Mouse (Mus musculus): ENCODE data around the gene Gm10203.

DNA sequence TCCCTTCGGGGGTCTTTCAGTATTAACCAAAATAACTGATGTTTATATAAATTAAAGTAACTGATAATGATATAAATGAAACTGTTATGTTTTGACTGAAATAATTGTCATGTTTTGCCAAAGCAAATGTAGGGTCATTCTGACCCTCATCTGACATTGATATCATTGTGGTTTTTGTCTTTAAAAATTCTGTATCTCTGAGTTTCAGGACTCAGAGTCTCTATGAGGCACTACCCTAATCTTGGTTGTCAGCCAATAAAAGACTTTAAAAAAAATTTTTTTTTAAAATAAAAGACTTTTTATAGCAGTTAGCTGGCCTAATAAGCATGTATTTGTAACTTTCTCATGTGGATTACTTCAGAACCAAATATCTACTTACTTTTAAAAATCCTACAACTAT, 37.7 kb downstream of the Gm10203 start:
- TF ChIP-seq POLR2A (IDR thresholded peaks at IDR 0.05; ENCODE audit: borderline replicate concordance, extremely low read depth, low read depth, low read length) = no peak
- TF ChIP-seq CTCF (IDR thresholded peaks at IDR 0.05; ENCODE audit: insufficient read depth, low read length) = no peak
